Mouse (Mus musculus) myocyte (in vitro differentiated cells): Measurements from ENCODE around the gene Pir. TPM values are rescaled to one million over a fixed set of nuclear protein-coding genes. Genes with fewer than 3 reads are reported as not detected.

Experiments
- H3K27me3 ChIP-seq: one replicate; pipeline ENCODE4 v1.6.1; 2011; ENCODE audit not compliant: control insufficient read depth, insufficient read depth, insufficient read length
- H3K36me3 ChIP-seq: one replicate; pipeline ENCODE4 v1.6.1; 2011; ENCODE audit not compliant: control insufficient read depth, insufficient read depth
- H3K4me2 ChIP-seq: one replicate; pipeline ENCODE4 v1.6.1; 2011; ENCODE audit warnings: low read depth, control low read depth
- H3K4me3 ChIP-seq: one replicate; pipeline ENCODE4 v1.5.1; 2011; ENCODE audit warnings: mild to moderate bottlenecking, control low read depth, moderate library complexity
- H3K79me2 ChIP-seq: one replicate; pipeline ENCODE4 v1.6.1; 2011; ENCODE audit not compliant: control insufficient read depth, insufficient read depth
- H3ac ChIP-seq: one replicate; pipeline ENCODE4 v1.6.1; 2011; ENCODE audit not compliant: control insufficient read depth, insufficient read length
- CEBPB ChIP-seq: IDR thresholded peaks from 2 replicates; pipeline ENCODE4 v1.6.1; 2011; ENCODE audit warnings: mild to moderate bottlenecking, moderate library complexity; ENCODE audit not compliant: poor library complexity, insufficient read depth, severe bottlenecking
- E2F4 ChIP-seq: IDR thresholded peaks from one replicate; pipeline ENCODE4 v1.6.1; 2011; ENCODE audit warnings: mild to moderate bottlenecking, control low read depth, moderate library complexity; ENCODE audit not compliant: insufficient read depth
- MAX ChIP-seq: IDR thresholded peaks from one replicate; pipeline ENCODE4 v1.6.1; 2011; ENCODE audit warnings: low read depth, mild to moderate bottlenecking, control low read depth
- MYOD1 ChIP-seq, 3 experiments: IDR thresholded peaks; one replicate each; pipeline ENCODE4 v1.6.1; 2011; ENCODE audit warnings: control low read depth in 2 of 3, low read depth in 2 of 3, mild to moderate bottlenecking in 2 of 3, moderate library complexity in 1 of 3; ENCODE audit not compliant: insufficient read length in 2 of 3, control insufficient read depth in 1 of 3
- MYOG ChIP-seq, 3 experiments: IDR thresholded peaks; one replicate each; pipeline ENCODE4 v1.6.1; 2011; ENCODE audit warnings: control low read depth in 2 of 3, low read depth in 2 of 3, mild to moderate bottlenecking in 2 of 3; ENCODE audit not compliant: insufficient read length in 2 of 3, control insufficient read depth in 1 of 3, insufficient read depth in 1 of 3
- POLR2A ChIP-seq: IDR thresholded peaks from one replicate; pipeline ENCODE4 v1.6.1; 2011; ENCODE audit warnings: low read depth, mild to moderate bottlenecking, control low read depth, moderate library complexity; ENCODE audit not compliant: insufficient read length
- POLR2AphosphoS2 ChIP-seq: IDR thresholded peaks from one replicate; pipeline ENCODE4 v1.6.1; 2011; ENCODE audit warnings: low read depth, control low read depth; ENCODE audit not compliant: insufficient read length
- REST ChIP-seq: IDR thresholded peaks from one replicate; pipeline ENCODE4 v1.6.1; 2011; ENCODE audit warnings: mild to moderate bottlenecking, control low read depth, moderate library complexity; ENCODE audit not compliant: insufficient read depth, insufficient read length
- SRF ChIP-seq: IDR thresholded peaks from one replicate; pipeline ENCODE4 v1.6.1; 2011; ENCODE audit warnings: low read depth; ENCODE audit not compliant: control insufficient read depth, insufficient read length
- TCF12 ChIP-seq: IDR thresholded peaks from one replicate; pipeline ENCODE4 v1.6.1; 2011; ENCODE audit warnings: mild to moderate bottlenecking, control low read depth; ENCODE audit not compliant: poor library complexity, insufficient read depth, severe bottlenecking
- TCF3 ChIP-seq: IDR thresholded peaks from one replicate; pipeline ENCODE4 v1.6.1; 2011; ENCODE audit warnings: low read depth, control low read depth; ENCODE audit not compliant: insufficient read length
- USF1 ChIP-seq: IDR thresholded peaks from one replicate; pipeline ENCODE4 v1.6.1; 2011; ENCODE audit warnings: low read depth, mild to moderate bottlenecking, control low read depth, moderate library complexity
- polyA plus RNA-seq: library from polyadenylated mRNA; unstranded; fragments of >200 nt; fragmentation: generic; extraction: Trizol; gene quantifications from one replicate; pipeline ENCODE4 v1.2.1, GENCODE M21; 2012; ENCODE audit warnings: missing spikeins

Gene Pir
- polyA plus RNA-seq, 1 experiment = 6.0 TPM

DNA sequence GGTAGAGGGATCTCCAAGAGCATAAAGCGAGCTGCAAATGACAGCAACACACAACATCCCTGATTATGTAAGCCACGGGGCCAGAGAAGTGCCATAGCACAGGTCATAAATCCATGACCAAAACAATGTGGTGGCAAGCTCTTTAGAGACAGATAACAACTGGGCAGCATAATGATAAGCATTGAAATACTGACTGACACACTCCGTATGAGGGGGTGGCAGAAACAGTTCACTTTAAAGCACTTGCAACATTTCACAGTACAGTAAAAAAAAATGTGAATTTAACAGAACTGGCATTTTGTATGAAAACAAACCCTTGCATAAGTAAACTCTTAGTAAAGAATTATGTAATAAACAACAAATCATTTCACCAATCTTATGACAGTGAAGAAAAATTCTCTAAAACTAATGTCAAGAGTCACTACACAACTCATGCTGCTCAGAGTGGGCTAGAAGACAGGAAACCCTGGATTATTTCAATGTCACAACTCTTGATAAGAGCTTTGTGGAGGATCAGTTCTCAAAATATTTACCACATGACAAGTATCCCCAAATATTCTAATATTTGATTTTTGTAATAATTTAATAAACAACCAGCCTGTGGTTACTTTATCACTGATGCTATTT lies 139.2 kb downstream of the Pir start:
- Histone ChIP-seq H3K27me3 (no peaks in the 10 kb centered on the region), H3K4me3 (no peak overlapping the region), H3K36me3 (no peaks in the 10 kb centered on the region), H3ac (no peak overlapping the region), H3K79me2 (no peaks in the 10 kb centered on the region), H3K4me2 (no peak overlapping the region)
- no peak for TF ChIP-seq MYOD1 (IDR thresholded peaks at IDR 0.05; ENCODE audit: control insufficient read depth in 1 of 3, insufficient read length in 2 of 3, low read depth in 2 of 3)
- TF ChIP-seq CEBPB = no peak
- no peak for TF ChIP-seq POLR2AphosphoS2
- TF ChIP-seq USF1 = no peak
- TF ChIP-seq MYOG (IDR thresholded peaks at IDR 0.05; ENCODE audit: control insufficient read depth in 1 of 3, insufficient read depth in 1 of 3, insufficient read length in 2 of 3, low read depth in 2 of 3) = no peak
- no peak for TF ChIP-seq MAX
- no peak for TF ChIP-seq E2F4
- TF ChIP-seq TCF12 = no peak
- TF ChIP-seq REST = no peak
- TF ChIP-seq POLR2A = no peak
- TF ChIP-seq TCF3 = no peak
- TF ChIP-seq SRF = no peak

DNA sequence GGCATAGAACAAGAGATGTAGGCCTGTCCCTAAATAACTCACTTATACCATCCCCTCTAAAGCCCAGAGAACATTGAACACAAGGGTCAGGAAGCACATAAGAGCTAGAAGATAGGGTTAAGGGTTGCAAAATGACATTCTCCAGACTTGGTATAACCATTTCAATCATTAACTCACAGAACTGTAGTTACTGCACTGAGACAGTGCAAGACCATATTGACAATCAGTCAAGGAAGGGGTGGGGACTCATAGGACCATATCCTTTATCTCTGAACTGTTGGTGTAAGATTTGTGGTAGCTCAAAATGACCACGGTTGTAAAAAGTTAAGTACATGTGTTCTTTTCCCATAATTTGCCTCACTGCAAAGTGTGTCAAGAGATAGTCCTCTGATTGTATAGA lies 141.4 kb downstream of the Pir start:
- TF ChIP-seq POLR2AphosphoS2 (no peak), TCF12 (no peak), USF1 (no peak), SRF (no peak), CEBPB (no peak), MAX (no peak), REST (no peak), E2F4 (no peak)
- Histone ChIP-seq H3K4me3 (no peak overlapping the region), H3K4me2 (no peak overlapping the region), H3K79me2 (no peaks in the 10 kb centered on the region), H3K36me3 (no peaks in the 10 kb centered on the region), H3K27me3 (no peaks in the 10 kb centered on the region), H3ac (no peak overlapping the region)

DNA sequence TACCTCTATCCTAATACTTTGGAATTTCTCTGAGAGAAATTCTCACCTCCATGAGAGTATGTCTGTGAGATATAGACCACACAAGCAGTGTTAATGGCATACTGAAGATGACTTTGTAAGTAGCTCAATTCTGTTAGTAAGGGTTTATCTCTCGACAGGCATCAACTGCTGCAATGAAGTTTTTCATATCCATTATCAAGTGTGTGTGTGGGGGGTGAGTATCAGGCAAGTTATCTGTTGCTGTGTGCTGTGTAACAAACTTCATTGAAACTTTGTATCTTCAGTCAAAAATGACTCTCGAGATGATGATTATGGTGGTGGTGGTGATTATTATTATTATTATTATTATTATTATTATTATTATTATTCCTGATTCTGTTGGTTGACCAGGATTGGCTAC lies 147.6 kb downstream of the Pir start:
- Histone ChIP-seq H3K36me3 (no peaks in the 10 kb centered on the region), H3K4me3 (no peak overlapping the region), H3K4me2 (no peak overlapping the region), H3K27me3 (no peaks in the 10 kb centered on the region), H3ac (no peak overlapping the region), H3K79me2 (peaks cover 19% of the 10 kb centered on the region)
- TF ChIP-seq MYOG (IDR thresholded peaks at IDR 0.05; ENCODE audit: control insufficient read depth in 1 of 3, insufficient read depth in 1 of 3, insufficient read length in 2 of 3, low read depth in 2 of 3) (no peak), TCF3 (no peak), SRF (no peak), MAX (no peak), MYOD1 (IDR thresholded peaks at IDR 0.05; ENCODE audit: control insufficient read depth in 1 of 3, insufficient read length in 2 of 3, low read depth in 2 of 3) (no peak), USF1 (no peak)

DNA sequence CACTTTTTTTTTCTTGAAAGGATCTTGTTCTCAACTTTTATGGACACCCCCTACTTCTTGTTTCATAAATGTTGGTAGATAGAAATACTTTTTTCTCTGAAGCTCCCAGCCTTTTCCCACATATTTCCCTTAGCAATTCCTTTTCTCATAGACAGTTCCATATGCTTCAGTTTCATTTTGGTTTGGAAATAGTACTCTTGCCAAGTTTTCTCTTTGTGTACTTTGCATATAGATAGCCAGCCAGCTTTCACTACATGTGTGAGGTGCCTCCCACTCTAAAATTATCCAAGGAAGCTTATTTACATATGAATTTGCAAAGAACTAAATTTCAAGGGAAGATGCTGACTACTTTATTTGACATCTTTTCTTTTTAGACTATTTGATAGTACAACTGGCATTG lies 148.8 kb downstream of the Pir start:
- no peaks in the 10 kb centered on the region for H3K36me3 ChIP-seq
- H3K27me3 ChIP-seq = no peaks in the 10 kb centered on the region
- TF ChIP-seq CEBPB (no peak), E2F4 (no peak), TCF3 (no peak), MYOG (IDR thresholded peaks at IDR 0.05; ENCODE audit: control insufficient read depth in 1 of 3, insufficient read depth in 1 of 3, insufficient read length in 2 of 3, low read depth in 2 of 3) (no peak), USF1 (no peak), MAX (no peak), SRF (no peak), POLR2AphosphoS2 (no peak), TCF12 (no peak), MYOD1 (IDR thresholded peaks at IDR 0.05; ENCODE audit: control insufficient read depth in 1 of 3, insufficient read length in 2 of 3, low read depth in 2 of 3) (no peak), POLR2A (no peak)
- H3K4me3 ChIP-seq = no peak overlapping the region
- no peak overlapping the region for H3K4me2 ChIP-seq
- H3ac ChIP-seq = no peak overlapping the region
- H3K79me2 ChIP-seq = peaks cover 22% of the 10 kb centered on the region

DNA sequence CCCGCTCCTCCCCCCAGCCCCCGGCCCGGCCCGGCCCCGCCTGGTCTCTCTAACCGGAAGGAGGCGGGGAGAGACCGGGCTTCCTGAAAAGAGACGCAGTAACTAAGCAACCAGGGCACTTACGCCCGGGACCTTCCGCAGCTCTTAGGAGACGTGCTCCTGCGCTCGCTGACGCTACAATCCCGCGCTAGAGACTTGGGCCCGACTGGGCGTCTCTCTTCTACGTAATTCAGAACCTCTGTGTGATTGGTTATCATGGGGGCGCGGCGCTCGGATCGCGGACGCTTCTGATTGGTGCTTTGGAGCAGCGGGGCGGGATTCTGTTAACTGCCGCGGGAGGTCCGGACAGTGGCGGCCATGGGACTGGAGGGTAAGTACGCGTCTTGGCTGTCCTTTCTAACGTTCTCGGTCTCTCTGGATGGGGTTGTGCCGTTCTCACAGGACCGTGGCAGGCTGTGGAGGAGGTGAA lies 150.3 kb downstream of the Pir start, which contains the start of gene Piga:
Gene Piga (plus strand): TSS at position 317 of the 469 bp plus-strand sequence.
- Histone ChIP-seq H3ac (no peak within 1 kb of the TSS), H3K4me3 (peak within 1 kb of the TSS; percentile 44), H3K27me3 (no peaks in the 10 kb centered on the region), H3K79me2 (peaks cover 22% of the 10 kb centered on the region), H3K4me2 (peak within 1 kb of the TSS; percentile 70), H3K36me3 (no peaks in the 10 kb centered on the region)
- TF ChIP-seq E2F4 (peak; percentile 31), TCF12 (no peak), POLR2AphosphoS2 (peak; percentile 71), REST (no peak), USF1 (no peak), CEBPB (no peak), TCF3 (no peak), POLR2A (peak; percentile 84)
